Mouse (Mus musculus) CH12.LX (cell line): ENCODE results near the gene Dnttip2. TPM values are rescaled to one million over a fixed set of nuclear protein-coding genes. Genes with fewer than 3 reads are reported as not detected.

ENCODE experiments used
- DNase-seq: peaks from one replicate; pipeline ENCODE4 v3.0.0-alpha.2; 2013; ENCODE audit errors: extremely low read depth
- H3K27ac ChIP-seq: 2 replicates; pipeline ENCODE4 v1.5.1; 2012; ENCODE audit warnings: low read depth, mild to moderate bottlenecking, control low read depth, moderate library complexity; ENCODE audit not compliant: insufficient read depth
- H3K27me3 ChIP-seq: replicated peaks from 2 replicates; pipeline ENCODE3; 2012; ENCODE audit warnings: inconsistent platforms
- H3K36me3 ChIP-seq, 2 experiments: replicated peaks in 1 of 2; 2 replicates each; pipeline versions ENCODE3 to v1.6.1; 2012; ENCODE audit warnings: inconsistent platforms in 1 of 2, low read length in 1 of 2, mild to moderate bottlenecking in 1 of 2, mixed read lengths in 1 of 2, moderate library complexity in 1 of 2; ENCODE audit not compliant: control insufficient read depth in 1 of 2, insufficient read depth in 1 of 2
- H3K4me1 ChIP-seq, 2 experiments: 2 replicates each; pipeline ENCODE4 v1.6.1; 2012; ENCODE audit warnings: inconsistent platforms in 1 of 2, moderate library complexity in 1 of 2; ENCODE audit not compliant: insufficient read depth in 2 of 2, control insufficient read depth in 1 of 2
- H3K4me2 ChIP-seq: 2 replicates; pipeline ENCODE4 v1.6.1; 2012; ENCODE audit warnings: low read depth, mild to moderate bottlenecking, control low read depth; ENCODE audit not compliant: poor library complexity, insufficient read depth, severe bottlenecking
- H3K4me3 ChIP-seq, 3 experiments: fragments of 150-350 bp in 1 of 3; sonication (generic) in 1 of 3; replicated peaks in 1 of 3; 2 replicates each; pipeline versions ENCODE3 to v1.5.1; 2011 to 2012; ENCODE audit warnings: low read depth in 2 of 3, low read length in 2 of 3, mild to moderate bottlenecking in 2 of 3, moderate library complexity in 2 of 3, control low read depth in 1 of 3, improper control_type of control experiment in 1 of 3, inconsistent platforms in 1 of 3, mixed read lengths in 1 of 3; ENCODE audit not compliant: poor library complexity in 1 of 3
- H3K79me2 ChIP-seq: replicated peaks from 2 replicates; pipeline ENCODE4 v1.6.1; 2012; ENCODE audit warnings: mild to moderate bottlenecking, moderate library complexity; ENCODE audit not compliant: control insufficient read depth, poor library complexity, insufficient read depth, severe bottlenecking; ENCODE audit errors: extremely low read depth
- H3K9ac ChIP-seq: 2 replicates; pipeline ENCODE4 v1.6.1; 2012; ENCODE audit warnings: low read depth, mild to moderate bottlenecking, control low read depth, moderate library complexity; ENCODE audit not compliant: insufficient read depth
- H3K9me3 ChIP-seq: replicated peaks from 2 replicates; pipeline ENCODE3; 2012; ENCODE audit warnings: low read length, inconsistent platforms, mixed read lengths
- BHLHE40 ChIP-seq: IDR thresholded peaks from 2 replicates; pipeline ENCODE4 v1.6.1; 2011; ENCODE audit warnings: mild to moderate bottlenecking, low read depth, low read length, improper control_type of control experiment
- CHD1 ChIP-seq: IDR thresholded peaks from 2 replicates; pipeline ENCODE4 v1.6.1; 2012; ENCODE audit warnings: low read depth, low read length, improper control_type of control experiment, inconsistent platforms
- CHD2 ChIP-seq: IDR thresholded peaks from 2 replicates; pipeline ENCODE4 v1.6.1; 2011; ENCODE audit warnings: low read length, improper control_type of control experiment
- CTCF ChIP-seq, 2 experiments: IDR thresholded peaks in 1 of 2; conservative IDR thresholded peaks in 1 of 2; 2 replicates each; pipeline ENCODE4 v1.5.1; 2011 to 2012; ENCODE audit warnings: low read depth in 2 of 2, low read length in 2 of 2, improper control_type of control experiment in 1 of 2, inconsistent platforms in 1 of 2, mild to moderate bottlenecking in 1 of 2, moderate library complexity in 1 of 2
- E2F4 ChIP-seq: IDR thresholded peaks from 2 replicates; pipeline ENCODE4 v1.6.1; 2011; ENCODE audit warnings: low read depth, low read length, improper control_type of control experiment; ENCODE audit not compliant: insufficient replicate concordance
- ELF1 ChIP-seq: IDR thresholded peaks from 2 replicates; pipeline ENCODE4 v1.6.1; 2014; ENCODE audit warnings: low read depth, mild to moderate bottlenecking, inconsistent platforms, low read length, improper control_type of control experiment
- ETS1 ChIP-seq: conservative IDR thresholded peaks from 2 replicates; pipeline ENCODE4 v1.6.1; 2012; ENCODE audit warnings: low read depth, mild to moderate bottlenecking, inconsistent platforms, low read length, improper control_type of control experiment, moderate library complexity
- GABPA ChIP-seq: IDR thresholded peaks from 2 replicates; pipeline ENCODE4 v1.6.1; 2012; ENCODE audit warnings: low read depth, low read length, improper control_type of control experiment, inconsistent platforms; ENCODE audit not compliant: insufficient replicate concordance
- IRF4 ChIP-seq: IDR thresholded peaks from 2 replicates; pipeline ENCODE4 v1.6.1; 2014; ENCODE audit warnings: low read depth, mild to moderate bottlenecking, inconsistent platforms, low read length, improper control_type of control experiment
- JUN ChIP-seq: IDR thresholded peaks from 2 replicates; pipeline ENCODE4 v1.6.1; 2011; ENCODE audit warnings: low read depth, mild to moderate bottlenecking, low read length, improper control_type of control experiment, moderate library complexity; ENCODE audit not compliant: insufficient read depth
- JUND ChIP-seq: conservative IDR thresholded peaks from 2 replicates; pipeline ENCODE4 v1.6.1; 2011; ENCODE audit warnings: low read depth, low read length, improper control_type of control experiment
- KAT2A ChIP-seq: IDR thresholded peaks from 2 replicates; pipeline ENCODE4 v1.6.1; 2012; ENCODE audit warnings: low read length, improper control_type of control experiment, inconsistent platforms; ENCODE audit not compliant: insufficient replicate concordance
- MAFK ChIP-seq: IDR thresholded peaks from 2 replicates; pipeline ENCODE4 v1.6.1; 2011; ENCODE audit warnings: low read length, improper control_type of control experiment; ENCODE audit not compliant: insufficient replicate concordance
- MAX ChIP-seq: IDR thresholded peaks from 2 replicates; pipeline ENCODE4 v1.6.1; 2011; ENCODE audit warnings: low read length, improper control_type of control experiment
- MAZ ChIP-seq: IDR thresholded peaks from 2 replicates; pipeline ENCODE4 v1.6.1; 2012; ENCODE audit warnings: low read depth, mild to moderate bottlenecking, inconsistent platforms, low read length, improper control_type of control experiment, moderate library complexity
- MEF2A ChIP-seq: IDR thresholded peaks from 2 replicates; pipeline ENCODE4 v1.6.1; 2014; ENCODE audit warnings: low read depth, mild to moderate bottlenecking, inconsistent platforms, low read length, improper control_type of control experiment, borderline replicate concordance
- MYC ChIP-seq: IDR thresholded peaks from 2 replicates; pipeline ENCODE4 v1.6.1; 2011; ENCODE audit warnings: low read depth, mild to moderate bottlenecking, improper control_type of control experiment, low read length
- NELFE ChIP-seq: IDR thresholded peaks from 2 replicates; pipeline ENCODE4 v1.6.1; 2011; ENCODE audit warnings: low read depth, low read length, improper control_type of control experiment
- NRF1 ChIP-seq: IDR thresholded peaks from 2 replicates; pipeline ENCODE4 v1.6.1; 2014; ENCODE audit warnings: low read depth, mild to moderate bottlenecking, inconsistent platforms, low read length, improper control_type of control experiment, moderate library complexity
- PAX5 ChIP-seq: IDR thresholded peaks from 2 replicates; pipeline ENCODE4 v1.6.1; 2012; ENCODE audit warnings: low read length, inconsistent platforms, mixed read lengths
- POLR2A ChIP-seq: IDR thresholded peaks from 2 replicates; pipeline ENCODE4 v1.6.1; 2011; ENCODE audit warnings: low read depth, mild to moderate bottlenecking, improper control_type of control experiment, low read length
- RAD21 ChIP-seq: IDR thresholded peaks from 2 replicates; pipeline ENCODE4 v1.6.1; 2011; ENCODE audit warnings: low read depth, mild to moderate bottlenecking, low read length, improper control_type of control experiment, moderate library complexity
- SIN3A ChIP-seq: IDR thresholded peaks from 2 replicates; pipeline ENCODE4 v1.6.1; 2012; ENCODE audit warnings: low read length, improper control_type of control experiment, inconsistent platforms
- SMC3 ChIP-seq: IDR thresholded peaks from 2 replicates; pipeline ENCODE4 v1.6.1; 2011; ENCODE audit warnings: low read depth, low read length, improper control_type of control experiment
- TCF12 ChIP-seq: IDR thresholded peaks from 2 replicates; pipeline ENCODE4 v1.6.1; 2014; ENCODE audit warnings: low read depth, mild to moderate bottlenecking, inconsistent platforms, low read length, improper control_type of control experiment
- UBTF ChIP-seq: IDR thresholded peaks from 2 replicates; pipeline ENCODE4 v1.6.1; 2012; ENCODE audit warnings: low read depth, mild to moderate bottlenecking, inconsistent platforms, low read length, improper control_type of control experiment, moderate library complexity
- USF2 ChIP-seq: conservative IDR thresholded peaks from 2 replicates; pipeline ENCODE4 v1.6.1; 2011; ENCODE audit warnings: low read depth, low read length, improper control_type of control experiment
- ZC3H11A ChIP-seq: IDR thresholded peaks from 2 replicates; pipeline ENCODE4 v1.6.1; 2012; ENCODE audit warnings: low read depth, mild to moderate bottlenecking, inconsistent platforms, low read length, improper control_type of control experiment
- ZKSCAN1 ChIP-seq: IDR thresholded peaks from 2 replicates; pipeline ENCODE4 v1.6.1; 2012; ENCODE audit warnings: low read depth, inconsistent platforms, low read length, improper control_type of control experiment, borderline replicate concordance
- ZMIZ1 ChIP-seq: IDR thresholded peaks from 2 replicates; pipeline ENCODE4 v1.6.1; 2012; ENCODE audit warnings: low read depth, mild to moderate bottlenecking, inconsistent platforms, low read length, improper control_type of control experiment
- ZNF384 ChIP-seq: IDR thresholded peaks from 2 replicates; pipeline ENCODE4 v1.6.1; 2012; ENCODE audit warnings: low read depth, low read length, improper control_type of control experiment, inconsistent platforms
- dilution Hi-C: fragments of 300-500 bp; cut with MboI; formaldehyde crosslinking; loops from 2 replicates; pipeline ENCODE4 v1.14.3; 2020; ENCODE audit warnings: low sequenced_read_pairs; ENCODE audit not compliant: extremely low pct_unique_long_range_greater_than_20kb, extremely low pct_ligation_motif_present
- in situ Hi-C: fragments of 300-500 bp; cut with MboI; formaldehyde crosslinking; loops from 3 replicates; pipeline ENCODE4 v1.14.3; 2019; ENCODE audit warnings: low sequenced_read_pairs, low pct_ligation_motif_present, low pct_unique_long_range_greater_than_20kb, mixed read lengths
- polyA plus RNA-seq: library from polyadenylated mRNA; unstranded; fragments of >175 nt; gene quantifications from 2 replicates; pipeline ENCODE4 v1.2.1, GENCODE M21; 2012; ENCODE audit warnings: low read depth; ENCODE audit not compliant: insufficient read length
- total RNA-seq, 2 experiments: library from RNA; depleted of rRNA; stranded (reverse); fragments of 300-350 nt in 1 of 2; fragments of >200 nt in 1 of 2; gene quantifications; 2 replicates each; pipeline ENCODE4 v1.2.3; 2012 to 2014

The Dnttip2 gene
- total and polyA plus RNA-seq, 3 experiments: 41.9 to 141 (median 65.2) TPM

GRCm38 (mm10) chr3:122295511-122295910, 21.3 kb downstream of the Dnttip2 start:
- Histone ChIP-seq H3K27ac (no peak overlapping the region), H3K27me3 (no peaks in the 10 kb centered on the region), H3K9ac (no peak overlapping the region), H3K4me3 (no peak overlapping the region)
- peak; percentile 91 for DNase-seq
- TF ChIP-seq KAT2A (no peak), ZKSCAN1 (no peak), BHLHE40 (0 out of 2 replicates have a peak, but pooled peaks have one; percentile 13), UBTF (no peak), MEF2A (no peak; the same call in 1 of the 2 replicates), POLR2A (no peak), RAD21 (peak; percentile 99), MAFK (peak; percentile 97), ZNF384 (peak; percentile 11; the same call in 1 of the 2 replicates), MAX (no peak), USF2 (no peak), GABPA (peak; percentile 23; the same call in 1 of the 2 replicates), TCF12 (peak; percentile 56; the same call in 1 of the 2 replicates), SIN3A (peak; percentile 64; the same call in 1 of the 2 replicates), CHD2 (peak; percentile 21; the same call in 1 of the 2 replicates), MAZ (peak; percentile 70), E2F4 (no peak), PAX5 (no peak), JUND (peak; percentile 46; the same call in 1 of the 2 replicates), MYC (peak; percentile 38; the same call in 1 of the 2 replicates), SMC3 (peak; percentile 94), CHD1 (no peak), NRF1 (no peak), ZMIZ1 (no peak), ELF1 (0 out of 2 replicates have a peak, but pooled peaks have one; percentile 16), ETS1 (0 out of 2 replicates have a peak, but pooled peaks have one; percentile 17), CTCF (conservative IDR thresholded peaks at IDR 0.05 in 1 of 2, IDR thresholded peaks at IDR 0.05 in 1 of 2; ENCODE audit: low read depth in 2 of 2, low read length in 2 of 2) (peak; percentile 55 to 99), NELFE (peak; percentile 59; the same call in 1 of the 2 replicates), IRF4 (peak; percentile 74), JUN (no peak), ZC3H11A (peak; percentile 77)
- TF ChIP-seq, all 38 proteins: peak for 18
- Histone ChIP-seq H3K79me2 (no peaks in the 10 kb centered on the region), H3K4me1 (peaks cover 4 to 34% of the 10 kb centered on the region in 2 experiments; a peak in 2 of 4 replicates), H3K36me3 (no peaks in the 10 kb centered on the region), H3K9me3 (no peaks in the 10 kb centered on the region), H3K4me2 (peak overlapping the region; percentile 46)
- dilution Hi-C loops: no loop called here
- in situ Hi-C loops: loop anchor here (5.0 to 25.0 kb wide), 2 partner anchors 347 to 617 kb away; partner anchors contain the start of genes 1810037I17Rik and Gm10959
